Mouse (Mus musculus) heart, embryonic 12.5 days (tissue): ENCODE measurements around the gene C1qtnf7. TPM values are rescaled to one million over a fixed set of nuclear protein-coding genes. Genes with fewer than 3 reads are reported as not detected.

ENCODE experiments used
- ATAC-seq: fragments of 200-750 bp; cut with Nextera tagmentation; 2 replicates; pipeline ENCODE4 v1.8.0; 2017; ENCODE audit warnings: moderate TSS enrichment, moderate library complexity; ENCODE audit not compliant: insufficient number of reproducible peaks, low FRiP score
- H3K27ac ChIP-seq: fragments of 300-500 bp; sonication (generic); 2 replicates; pipeline ENCODE4 v1.5.1; 2016; ENCODE audit warnings: mild to moderate bottlenecking, moderate library complexity; ENCODE audit not compliant: poor library complexity, severe bottlenecking
- H3K27me3 ChIP-seq: fragments of 300-500 bp; sonication (generic); replicated peaks from 2 replicates; pipeline ENCODE4 v1.6.1; 2016; ENCODE audit warnings: mild to moderate bottlenecking, moderate library complexity
- H3K36me3 ChIP-seq: fragments of 300-500 bp; sonication (generic); 2 replicates; pipeline ENCODE4 v1.6.1; 2016; ENCODE audit warnings: mild to moderate bottlenecking, moderate library complexity
- H3K4me1 ChIP-seq: fragments of 300-500 bp; sonication (generic); replicated peaks from 2 replicates; pipeline ENCODE4 v1.6.1; 2016; ENCODE audit warnings: mild to moderate bottlenecking
- H3K4me2 ChIP-seq: fragments of 300-500 bp; sonication (generic); 2 replicates; pipeline ENCODE4 v1.6.1; 2016; ENCODE audit warnings: mild to moderate bottlenecking, moderate library complexity
- H3K4me3 ChIP-seq: fragments of 300-500 bp; sonication (generic); 2 replicates; pipeline ENCODE4 v1.5.1; 2016; ENCODE audit warnings: mild to moderate bottlenecking
- H3K9ac ChIP-seq: fragments of 300-500 bp; sonication (generic); 2 replicates; pipeline ENCODE4 v1.6.1; 2016; ENCODE audit warnings: mild to moderate bottlenecking, moderate library complexity
- H3K9me3 ChIP-seq: fragments of 300-500 bp; sonication (generic); replicated peaks from 2 replicates; pipeline ENCODE4 v1.6.1; 2016; ENCODE audit warnings: mild to moderate bottlenecking, moderate library complexity
- WGBS: fragments of 180-500 bp; shearing (Covaris S2); methylation state at CpG from one replicate; pipeline ENCODE4 v1.1.7; 2016; 5-methylcytosine and 5-hydroxymethylcytosine counted together
- polyA plus RNA-seq: library from polyadenylated mRNA; unstranded; fragments of >200 nt; fragmentation: Nextera tagmentation; extraction: Ambion mirVana; gene quantifications from 2 replicates; pipeline ENCODE4 v1.2.1, GENCODE M21; 2016

C1qtnf7 gene
- 4.7 TPM in 2 replicates for polyA plus RNA-seq

GRCm38 (mm10) chr5:43515401-43515976 lies at the start of gene C1qtnf7:
C1qtnf7 (plus strand) TSS chr5:43515538.
- H3K27ac ChIP-seq, result 0 out of 2 replicates have a peak within 1 kb of the TSS, but pooled peaks have one; percentile 2
- H3K4me1 ChIP-seq, result peaks cover 9% of the 10 kb centered on the region
- peak within 1 kb of the TSS; percentile 50 for H3K4me2 ChIP-seq
- WGBS, result 43% methylated on average over 15 of the region's 15 CpGs
- H3K9me3 ChIP-seq, result no peaks in the 10 kb centered on the region
- no peak within 1 kb of the TSS for H3K9ac ChIP-seq
- peak within 1 kb of the TSS; percentile 29 for H3K4me3 ChIP-seq
- ATAC-seq, result 0 out of 2 replicates have a peak, but pooled peaks have one; percentile 42
- no peaks in the 10 kb centered on the region for H3K36me3 ChIP-seq
- H3K27me3 ChIP-seq, result no peaks in the 10 kb centered on the region

- no peak for ATAC-seq
- H3K9ac ChIP-seq, result no peak overlapping the region
- WGBS, result 50% methylated on average over 2 of the region's 2 CpGs
- H3K27me3 ChIP-seq, result no peaks in the 10 kb centered on the region
- H3K27ac ChIP-seq, result no peak overlapping the region
- no peaks in the 10 kb centered on the region for H3K9me3 ChIP-seq
- no peaks in the 10 kb centered on the region for H3K36me3 ChIP-seq
- H3K4me3 ChIP-seq, result no peak overlapping the region
- H3K4me2 ChIP-seq, result no peak overlapping the region
- H3K4me1 ChIP-seq, result peaks cover 13% of the 10 kb centered on the region
These were observed 48.6 kb upstream of the C1qtnf7 start for GRCm38 (mm10) chr5:43466762-43467161.

- no peak overlapping the region for H3K4me3 ChIP-seq
- no peak overlapping the region for H3K27ac ChIP-seq
- H3K36me3 ChIP-seq, result no peaks in the 10 kb centered on the region
- H3K9me3 ChIP-seq, result no peaks in the 10 kb centered on the region
- H3K27me3 ChIP-seq, result no peaks in the 10 kb centered on the region
- no peak for ATAC-seq
- H3K9ac ChIP-seq, result no peak overlapping the region
- peaks cover 13% of the 10 kb centered on the region for H3K4me1 ChIP-seq
- 61% methylated on average over 3 of the region's 3 CpGs for WGBS
- H3K4me2 ChIP-seq, result no peak overlapping the region
These were observed 48.1 kb upstream of the C1qtnf7 start for GRCm38 (mm10) chr5:43467214-43467613.

GRCm38 (mm10) chr5:43468937-43469336 lies 46.4 kb upstream of the C1qtnf7 start:
- H3K9ac ChIP-seq, result no peak overlapping the region
- H3K36me3 ChIP-seq, result no peaks in the 10 kb centered on the region
- ATAC-seq, result peak; percentile 36; the same call in 1 of the 2 replicates
- no peak overlapping the region for H3K27ac ChIP-seq
- H3K4me3 ChIP-seq, result no peak overlapping the region
- H3K27me3 ChIP-seq, result no peaks in the 10 kb centered on the region
- no peaks in the 10 kb centered on the region for H3K9me3 ChIP-seq
- WGBS, result 34% methylated on average over 10 of the region's 10 CpGs
- H3K4me1 ChIP-seq, result peaks cover 13% of the 10 kb centered on the region
- H3K4me2 ChIP-seq, result no peak overlapping the region

- Histone ChIP-seq H3K27ac (no peak overlapping the region), H3K4me3 (no peak overlapping the region), H3K36me3 (no peaks in the 10 kb centered on the region), H3K27me3 (no peaks in the 10 kb centered on the region), H3K9me3 (no peaks in the 10 kb centered on the region), H3K9ac (no peak overlapping the region), H3K4me1 (no peaks in the 10 kb centered on the region), H3K4me2 (no peak overlapping the region)
- ATAC-seq, result no peak
- WGBS, result 74% methylated on average over 5 of the region's 5 CpGs
These were observed 37.4 kb upstream of the C1qtnf7 start for GRCm38 (mm10) chr5:43477953-43478352.

GRCm38 (mm10) chr5:43480046-43480445 lies 35.3 kb upstream of the C1qtnf7 start:
- Histone ChIP-seq H3K4me2 (no peak overlapping the region), H3K4me3 (no peak overlapping the region), H3K27me3 (no peaks in the 10 kb centered on the region), H3K4me1 (no peaks in the 10 kb centered on the region), H3K36me3 (no peaks in the 10 kb centered on the region), H3K9ac (no peak overlapping the region), H3K9me3 (no peaks in the 10 kb centered on the region), H3K27ac (no peak overlapping the region)
- no peak for ATAC-seq
- 63% methylated on average over 3 of the region's 3 CpGs for WGBS

GRCm38 (mm10) chr5:43480786-43481185 lies 34.6 kb upstream of the C1qtnf7 start:
- H3K9ac ChIP-seq, result no peak overlapping the region
- no peaks in the 10 kb centered on the region for H3K4me1 ChIP-seq
- no peak overlapping the region for H3K27ac ChIP-seq
- H3K27me3 ChIP-seq, result no peaks in the 10 kb centered on the region
- no peak overlapping the region for H3K4me3 ChIP-seq
- H3K4me2 ChIP-seq, result no peak overlapping the region
- H3K36me3 ChIP-seq, result no peaks in the 10 kb centered on the region
- WGBS, result 71% methylated on average over 2 of the region's 2 CpGs
- H3K9me3 ChIP-seq, result no peaks in the 10 kb centered on the region
- ATAC-seq, result no peak

- Histone ChIP-seq H3K9ac (no peak overlapping the region), H3K4me3 (no peak overlapping the region), H3K36me3 (no peaks in the 10 kb centered on the region), H3K9me3 (no peaks in the 10 kb centered on the region), H3K27ac (no peak overlapping the region), H3K4me1 (no peaks in the 10 kb centered on the region), H3K27me3 (no peaks in the 10 kb centered on the region), H3K4me2 (no peak overlapping the region)
- 59% methylated on average over 2 of the region's 2 CpGs for WGBS
- no peak for ATAC-seq
These were observed 33.5 kb upstream of the C1qtnf7 start for GRCm38 (mm10) chr5:43481824-43482223.

GRCm38 (mm10) chr5:43501887-43502286 lies 13.5 kb upstream of the C1qtnf7 start:
- Histone ChIP-seq H3K27ac (no peak overlapping the region), H3K9ac (no peak overlapping the region), H3K4me2 (no peak overlapping the region), H3K4me3 (no peak overlapping the region), H3K36me3 (no peaks in the 10 kb centered on the region), H3K9me3 (no peaks in the 10 kb centered on the region), H3K27me3 (no peaks in the 10 kb centered on the region), H3K4me1 (no peaks in the 10 kb centered on the region)
- ATAC-seq, result no peak
- WGBS, result 95% methylated on average over 1 of the region's 1 CpGs

GRCm38 (mm10) chr5:43504243-43504786 lies 11.0 kb upstream of the C1qtnf7 start:
- no peaks in the 10 kb centered on the region for H3K27me3 ChIP-seq
- H3K27ac ChIP-seq, result no peak overlapping the region
- no peak for ATAC-seq
- no peaks in the 10 kb centered on the region for H3K36me3 ChIP-seq
- 65% methylated on average over 2 of the region's 2 CpGs for WGBS
- no peak overlapping the region for H3K9ac ChIP-seq
- H3K4me2 ChIP-seq, result no peak overlapping the region
- H3K4me1 ChIP-seq, result 0 out of 2 replicates have a peak, but pooled peaks cover 2% of the 10 kb centered on the region
- H3K4me3 ChIP-seq, result no peak overlapping the region
- no peaks in the 10 kb centered on the region for H3K9me3 ChIP-seq

GRCm38 (mm10) chr5:43508470-43508869 lies 6.9 kb upstream of the C1qtnf7 start:
- H3K4me3 ChIP-seq, result no peak overlapping the region
- H3K27ac ChIP-seq, result no peak overlapping the region
- H3K27me3 ChIP-seq, result no peaks in the 10 kb centered on the region
- 35% methylated on average over 2 of the region's 2 CpGs for WGBS
- H3K9me3 ChIP-seq, result no peaks in the 10 kb centered on the region
- H3K4me2 ChIP-seq, result no peak overlapping the region
- ATAC-seq, result no peak
- no peak overlapping the region for H3K9ac ChIP-seq
- H3K4me1 ChIP-seq, result 0 out of 2 replicates have a peak, but pooled peaks cover 2% of the 10 kb centered on the region
- no peaks in the 10 kb centered on the region for H3K36me3 ChIP-seq

- no peak for ATAC-seq
- Histone ChIP-seq H3K4me1 (0 out of 2 replicates have a peak, but pooled peaks cover 2% of the 10 kb centered on the region), H3K9me3 (no peaks in the 10 kb centered on the region)
These were observed 6.4 kb upstream of the C1qtnf7 start for GRCm38 (mm10) chr5:43508892-43509291.

More at GRCm38 (mm10) chr5:43508892-43509291, 6.4 kb upstream of the C1qtnf7 start:
- Histone ChIP-seq H3K36me3 (no peaks in the 10 kb centered on the region), H3K4me3 (no peak overlapping the region), H3K4me2 (no peak overlapping the region), H3K27me3 (no peaks in the 10 kb centered on the region), H3K27ac (no peak overlapping the region), H3K9ac (no peak overlapping the region)
- WGBS, result 47% methylated on average over 1 of the region's 1 CpGs
